Mouse (Mus musculus): Measurements from ENCODE around the gene Lysmd1. TPM values are rescaled to one million over a fixed set of nuclear protein-coding genes. Genes with fewer than 3 reads are reported as not detected.
A peak's percentile ranks its signal among the peaks of the same experiment; 100 is the strongest.
"Not testable (repeated sequence)": the region's sequence is repeated elsewhere in the genome, so short reads cannot be mapped to it uniquely, and the experiment has no call there.

The Lysmd1 gene
- 21.4 and 21.6 TPM in 2 replicates for polyA plus RNA-seq (2012; rRNA removed)

- no peak for TF ChIP-seq POLR2A (IDR thresholded peaks at IDR 0.05; ENCODE audit: extremely low read depth, insufficient read depth, low read length)
- 0 out of 2 replicates have a peak, but pooled peaks have one; percentile 11 for TF ChIP-seq CTCF (IDR thresholded peaks at IDR 0.05; ENCODE audit: extremely low read depth, insufficient read depth, low read length)
- H3K4me1 ChIP-seq (ENCODE audit: control insufficient read depth, insufficient read depth, low read length): no peaks in the 10 kb centered on the region
- H3K27ac ChIP-seq (ENCODE audit: insufficient read depth, low read length): no peak within 1 kb of the TSS
- peak within 1 kb of the TSS; percentile 69 for H3K4me3 ChIP-seq (ENCODE audit: insufficient read depth, low read length)
Observed at GRCm38 (mm10) chr3:95133680-95134101, at the start of gene Lysmd1, which contains the start of gene Scnm1. Lysmd1 (plus strand) TSS chr3:95134088. Scnm1 (minus strand) TSS chr3:95134011.

GRCm38 (mm10) chr3:95088071-95088470, 45.8 kb upstream of the Lysmd1 start:
- TF ChIP-seq CTCF (IDR thresholded peaks at IDR 0.05; ENCODE audit: extremely low read depth, insufficient read depth, low read length) (no peak), POLR2A (IDR thresholded peaks at IDR 0.05; ENCODE audit: extremely low read depth, insufficient read depth, low read length) (no peak)
- H3K27ac ChIP-seq (ENCODE audit: insufficient read depth, low read length): no peak overlapping the region
- H3K4me3 ChIP-seq (ENCODE audit: insufficient read depth, low read length): no peak overlapping the region
- 0 out of 2 replicates have a peak, but pooled peaks cover 2% of the 10 kb centered on the region for H3K4me1 ChIP-seq (ENCODE audit: control insufficient read depth, insufficient read depth, low read length)

GRCm38 (mm10) chr3:95100854-95101253, 33.0 kb upstream of the Lysmd1 start:
- TF ChIP-seq CTCF (IDR thresholded peaks at IDR 0.05; ENCODE audit: extremely low read depth, insufficient read depth, low read length) (no peak), POLR2A (IDR thresholded peaks at IDR 0.05; ENCODE audit: extremely low read depth, insufficient read depth, low read length) (no peak)
- no peak overlapping the region for H3K27ac ChIP-seq (ENCODE audit: insufficient read depth, low read length)
- no peak overlapping the region for H3K4me3 ChIP-seq (ENCODE audit: insufficient read depth, low read length)
- H3K4me1 ChIP-seq (ENCODE audit: control insufficient read depth, insufficient read depth, low read length): peaks cover 7% of the 10 kb centered on the region; the same call in 1 of the 2 replicates

- H3K4me1 ChIP-seq (ENCODE audit: control insufficient read depth, insufficient read depth, low read length): peaks cover 5% of the 10 kb centered on the region; the same call in 1 of the 2 replicates
- H3K4me3 ChIP-seq (ENCODE audit: insufficient read depth, low read length): peak overlapping the region; percentile 75
- H3K27ac ChIP-seq (ENCODE audit: insufficient read depth, low read length): peak overlapping the region; percentile 98
- no peak for TF ChIP-seq POLR2A (IDR thresholded peaks at IDR 0.05; ENCODE audit: extremely low read depth, insufficient read depth, low read length)
- TF ChIP-seq CTCF (IDR thresholded peaks at IDR 0.05; ENCODE audit: extremely low read depth, insufficient read depth, low read length): no peak
Observed at GRCm38 (mm10) chr3:95105121-95105520, 28.8 kb upstream of the Lysmd1 start.

GRCm38 (mm10) chr3:95105586-95106337, 28.1 kb upstream of the Lysmd1 start:
- peak overlapping the region; percentile 75 for H3K4me3 ChIP-seq (ENCODE audit: insufficient read depth, low read length)
- H3K4me1 ChIP-seq (ENCODE audit: control insufficient read depth, insufficient read depth, low read length): peaks cover 5% of the 10 kb centered on the region; the same call in 1 of the 2 replicates
- H3K27ac ChIP-seq (ENCODE audit: insufficient read depth, low read length): peak overlapping the region; percentile 98
- TF ChIP-seq CTCF (IDR thresholded peaks at IDR 0.05; ENCODE audit: extremely low read depth, insufficient read depth, low read length) (no peak), POLR2A (IDR thresholded peaks at IDR 0.05; ENCODE audit: extremely low read depth, insufficient read depth, low read length) (no peak)

GRCm38 (mm10) chr3:95106338-95107117, 27.4 kb upstream of the Lysmd1 start, which contains the start of gene Pip5k1a:
Pip5k1a (minus strand) TSS chr3:95106930.
- Histone ChIP-seq H3K4me1 (ENCODE audit: control insufficient read depth, insufficient read depth, low read length) (peaks cover 4% of the 10 kb centered on the region; the same call in 1 of the 2 replicates), H3K27ac (ENCODE audit: insufficient read depth, low read length) (peak within 1 kb of the TSS; percentile 62), H3K4me3 (ENCODE audit: insufficient read depth, low read length) (peak within 1 kb of the TSS; percentile 75)
- peak; percentile 81 for TF ChIP-seq POLR2A (IDR thresholded peaks at IDR 0.05; ENCODE audit: extremely low read depth, insufficient read depth, low read length)
- no peak for TF ChIP-seq CTCF (IDR thresholded peaks at IDR 0.05; ENCODE audit: extremely low read depth, insufficient read depth, low read length)

- peak overlapping the region; percentile 75; the same call in 1 of the 2 replicates for H3K4me3 ChIP-seq (ENCODE audit: insufficient read depth, low read length)
- not testable (repeated sequence) for H3K27ac ChIP-seq (ENCODE audit: insufficient read depth, low read length); H3K4me1 ChIP-seq (ENCODE audit: control insufficient read depth, insufficient read depth, low read length)
Observed at GRCm38 (mm10) chr3:95107308-95107707, 26.6 kb upstream of the Lysmd1 start.

- peaks cover 2% of the 10 kb centered on the region; the same call in 1 of the 2 replicates for H3K4me1 ChIP-seq (ENCODE audit: control insufficient read depth, insufficient read depth, low read length)
- no peak for TF ChIP-seq POLR2A (IDR thresholded peaks at IDR 0.05; ENCODE audit: extremely low read depth, insufficient read depth, low read length)
- no peak for TF ChIP-seq CTCF (IDR thresholded peaks at IDR 0.05; ENCODE audit: extremely low read depth, insufficient read depth, low read length)
- no peak overlapping the region for H3K4me3 ChIP-seq (ENCODE audit: insufficient read depth, low read length)
- no peak overlapping the region for H3K27ac ChIP-seq (ENCODE audit: insufficient read depth, low read length)
Observed at GRCm38 (mm10) chr3:95107898-95108297, 26.0 kb upstream of the Lysmd1 start.

- TF ChIP-seq POLR2A (IDR thresholded peaks at IDR 0.05; ENCODE audit: extremely low read depth, insufficient read depth, low read length): peak; percentile 64; the same call in 1 of the 2 replicates
- TF ChIP-seq CTCF (IDR thresholded peaks at IDR 0.05; ENCODE audit: extremely low read depth, insufficient read depth, low read length): no peak
- Histone ChIP-seq H3K4me1 (ENCODE audit: control insufficient read depth, insufficient read depth, low read length) (no peaks in the 10 kb centered on the region), H3K4me3 (ENCODE audit: insufficient read depth, low read length) (peak within 1 kb of the TSS; percentile 67), H3K27ac (ENCODE audit: insufficient read depth, low read length) (no peak within 1 kb of the TSS; the same call in 1 of the 2 replicates)
Observed at GRCm38 (mm10) chr3:95110911-95111726, 22.8 kb upstream of the Lysmd1 start, which contains the start of gene Vps72. Vps72 (plus strand) TSS chr3:95111022.

Data from cortical plate, adult 2 months (tissue).